Comparison of ENCODE assay signal across 10 mouse cellular contexts in the genomic region with DNA sequence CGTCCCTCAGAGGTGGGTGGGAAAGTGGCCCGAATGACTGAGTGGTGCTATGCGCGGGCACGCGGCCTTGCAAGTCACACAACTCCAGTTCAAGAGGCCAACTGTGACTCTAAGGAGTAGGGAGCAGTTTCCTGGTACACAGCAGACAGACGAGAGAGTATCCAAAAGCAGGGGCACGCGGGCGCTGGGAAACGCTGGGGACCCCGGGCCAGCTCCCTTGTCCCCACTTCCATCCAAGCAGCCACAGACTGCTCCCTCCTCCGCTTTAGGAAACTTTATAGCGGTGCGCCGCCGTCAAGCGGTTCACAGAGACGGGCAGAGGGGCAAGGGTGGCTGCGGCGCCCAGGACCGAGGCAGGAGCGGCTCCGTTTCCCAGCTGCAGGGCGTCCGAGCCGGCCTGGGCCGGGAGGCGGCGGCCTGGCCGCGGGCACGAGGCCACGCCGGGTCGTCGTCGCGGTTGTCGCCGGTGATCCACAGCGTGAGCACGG. TPM values are rescaled to one million over a fixed set of nuclear protein-coding genes. Genes with fewer than 3 reads are reported as not detected.
A peak's percentile ranks its signal among the peaks of the same experiment; 100 is the strongest.
DNase-seq lines count a peak whose midpoint lies in the region; ATAC-seq and TF ChIP-seq lines count a peak whose summit lies in the region.
"Had no signal": no experiment of that assay in that cellular context is flagged by ENCODE, and none has a peak within 500 bp of the region (broad histone marks: within the 10 kb centered on the region; RNA-seq: fewer than 3 reads in every experiment).

No protein-coding gene starts in this region.

- peak overlapping the region; percentile 99 for H3K4me2 ChIP-seq in hindbrain, embryonic 12.5 days (replicated peaks)
- peak overlapping the region; percentile 96 for H3K4me2 ChIP-seq in midbrain, embryonic 11.5 days

- DNase-seq in heart, adult 2 months = no peak
- DNase-seq in heart, postnatal 25 days (ENCODE audit: low spot score) = no peak
- peak; percentile 59 for DNase-seq in ZHBTc4 (ENCODE audit: low read depth, low spot score)
- DNase-seq in midbrain, embryonic 11.5 days (ENCODE audit: low spot score, missing footprints) = peak; percentile 94
- no peak for DNase-seq in T-cell, adult 2 months (ENCODE audit: low spot score)
- DNase-seq in left cerebral cortex, adult 9 months (ENCODE audit: low spot score in 2 of 2) = no peak
- no peak for DNase-seq in layer of hippocampus, postnatal 10 days (ENCODE audit: low spot score in 2 of 2)

- TF ChIP-seq CTCF in heart, adult 2 months (IDR thresholded peaks at IDR 0.05) = no peak

- peaks cover 13% of the 10 kb centered on the region for H3K27me3 ChIP-seq in heart, adult 2 months (ENCODE audit: control insufficient read depth, insufficient read depth, low read length)
- H3K27me3 ChIP-seq in hindbrain, embryonic 12.5 days = peaks cover 61% of the 10 kb centered on the region
- H3K27me3 ChIP-seq in midbrain, embryonic 11.5 days (ENCODE audit: control insufficient read depth, insufficient read depth, low read length) = peaks cover 35% of the 10 kb centered on the region

- no peak overlapping the region; the same call in 1 of the 2 replicates for H3K27ac ChIP-seq in heart, adult 2 months
- H3K27ac ChIP-seq in hindbrain, embryonic 12.5 days = no peak overlapping the region
- H3K27ac ChIP-seq in midbrain, embryonic 11.5 days (ENCODE audit: low read depth, low read length) = no peak overlapping the region

- H3K9ac ChIP-seq in heart, adult 2 months (ENCODE audit: low read depth, low read length) = peak overlapping the region; percentile 52
- peak overlapping the region; percentile 71 for H3K9ac ChIP-seq in hindbrain, embryonic 12.5 days
- peak overlapping the region; percentile 63 for H3K9ac ChIP-seq in midbrain, embryonic 11.5 days (ENCODE audit: low read length)

- TF ChIP-seq POLR2A in heart, adult 2 months (IDR thresholded peaks at IDR 0.05; ENCODE audit: insufficient read depth, low read depth, low read length) = no peak

- no peaks in the 10 kb centered on the region for H3K9me3 ChIP-seq in hindbrain, embryonic 12.5 days (replicated peaks)
- no peaks in the 10 kb centered on the region for H3K9me3 ChIP-seq in midbrain, embryonic 11.5 days (ENCODE audit: control insufficient read depth, low read length)

- peak overlapping the region; percentile 58 for H3K4me3 ChIP-seq in heart, adult 2 months
- peak overlapping the region; percentile 52 for H3K4me3 ChIP-seq in hindbrain, embryonic 12.5 days
- peak overlapping the region; percentile 48 for H3K4me3 ChIP-seq in midbrain, embryonic 11.5 days (ENCODE audit: low read depth, low read length)

- no peaks in the 10 kb centered on the region for H3K79me2 ChIP-seq in heart, adult 2 months (replicated peaks; ENCODE audit: control insufficient read depth, insufficient read depth, low read length)

- 7% methylated on average over 42 of the region's 43 CpGs for WGBS in heart, adult 2 months
- 1% methylated on average over 42 of the region's 43 CpGs for WGBS in hindbrain, embryonic 12.5 days
- WGBS in midbrain, embryonic 11.5 days = 1% methylated on average over 43 of the region's 43 CpGs

- H3K36me3 ChIP-seq in heart, adult 2 months (ENCODE audit: control insufficient read depth, insufficient read depth, low read length) = no peaks in the 10 kb centered on the region
- peaks cover 6% of the 10 kb centered on the region; the same call in 1 of the 2 replicates for H3K36me3 ChIP-seq in hindbrain, embryonic 12.5 days
- no peaks in the 10 kb centered on the region; the same call in none of the 2 replicates for H3K36me3 ChIP-seq in midbrain, embryonic 11.5 days (ENCODE audit: control insufficient read depth, insufficient read depth, low read length)

- TF ChIP-seq EP300 in heart, adult 2 months (IDR thresholded peaks at IDR 0.05; ENCODE audit: insufficient read depth, low read depth, low read length) = no peak

- H3K4me1 ChIP-seq in heart, adult 2 months (ENCODE audit: control insufficient read depth, insufficient read depth, low read length) = no peaks in the 10 kb centered on the region
- peaks cover 23% of the 10 kb centered on the region for H3K4me1 ChIP-seq in hindbrain, embryonic 12.5 days
- peaks cover 17% of the 10 kb centered on the region for H3K4me1 ChIP-seq in midbrain, embryonic 11.5 days (ENCODE audit: control insufficient read depth, insufficient read depth, low read length)

- intact Hi-C loops in heart, adult 2 months (cut with DNase I) = loop anchor here (5.0 kb wide), 1 partner anchor 61 kb away; no protein-coding TSS in a partner anchor
- intact Hi-C loops in heart, postnatal 25 days (cut with DNase I) = no loop called here

- ATAC-seq in hindbrain, embryonic 12.5 days (ENCODE audit: low FRiP score) = no peak
- no peak for ATAC-seq in midbrain, embryonic 11.5 days (ENCODE audit: low FRiP score)

RNA-seq across cellular contexts. Expression of gene Gm47841, which starts 1.1 kb away (rescaled TPM):
- total RNA-seq in heart, adult 2 months (2021) = not detected
- not detected in 2 replicates for polyA plus RNA-seq in heart, adult 2 months (2012; rRNA removed)
- not detected for total RNA-seq in heart, postnatal 25 days (2021)
- polyA plus RNA-seq in hindbrain, embryonic 12.5 days (2016; fragmentation: Nextera tagmentation; extraction: Ambion mirVana) = not detected in 2 replicates
- not detected in 2 replicates for polyA plus RNA-seq in midbrain, embryonic 11.5 days (2014; fragmentation: Nextera tagmentation; extraction: Ambion mirVana)
- not detected for total RNA-seq in layer of hippocampus, postnatal 10 days (2021)
- polyA plus RNA-seq: C2C12; gonadal fat pad, adult 2 months had no signal

RNA-seq across cellular contexts. Expression of gene Fignl2, which starts 32.3 kb away (rescaled TPM):
- 1 to 10 TPM in 1 of 2 experiments, under 1 TPM in 1; 0.86 to 1.3 TPM for total RNA-seq in heart, adult 2 months (2021)
- polyA plus RNA-seq in heart, adult 2 months (2012; rRNA removed) = 1.6 and 1.9 TPM in 2 replicates
- total RNA-seq in heart, postnatal 25 days (2021) = 1 to 10 TPM; 1.3 to 1.4 TPM
- 0.41 and 0.44 TPM in 2 replicates for polyA plus RNA-seq in hindbrain, embryonic 12.5 days (2016; fragmentation: Nextera tagmentation; extraction: Ambion mirVana)
- polyA plus RNA-seq in midbrain, embryonic 11.5 days (2014; fragmentation: Nextera tagmentation; extraction: Ambion mirVana) = 1.0 and 1.4 TPM in 2 replicates
- 1 to 10 TPM; 1.1 to 1.2 TPM for total RNA-seq in layer of hippocampus, postnatal 10 days (2021)

Comparison
In these comparisons a context has a peak if more than half of its experiments do, and no peak if none do; other contexts are left out.
1. DNase-seq: peak in ZHBTc4 (single experiment) and midbrain, embryonic 11.5 days (single experiment); none in heart, adult 2 months (0 of 2), heart, postnatal 25 days (single experiment), T-cell, adult 2 months (single experiment), left cerebral cortex, adult 9 months (0 of 2) and layer of hippocampus, postnatal 10 days (0 of 2).
2. Peak in every context shown above with its lines, with median percentiles within 50 percentile points of each other: H3K4me3 ChIP-seq and H3K9ac ChIP-seq.